Mouse (Mus musculus): ENCODE measurements around the gene Hmces. TPM values are rescaled to one million over a fixed set of nuclear protein-coding genes. Genes with fewer than 3 reads are reported as not detected.
A peak's percentile ranks its signal among the peaks of the same experiment; 100 is the strongest.

Hmces gene
- polyA plus RNA-seq, 1 experiment, result 7.9 TPM

- Histone ChIP-seq H3K27ac (replicated peaks; ENCODE audit: low read depth, low read length) (no peak overlapping the region), H3K4me3 (ENCODE audit: insufficient read depth, low read depth, low read length) (no peak overlapping the region), H3K4me1 (ENCODE audit: control insufficient read depth, insufficient read depth, insufficient read length, low read length) (peaks cover 5% of the 10 kb centered on the region; the same call in 1 of the 2 replicates)
These were observed 27.0 kb upstream of the Hmces start for GRCm38 (mm10) chr6:87886721-87887120.

GRCm38 (mm10) chr6:87887594-87888233 is 26.0 kb upstream of the Hmces start, which contains the start of gene Copg1:
Gene Copg1, plus strand, starts transcription at chr6:87887814.
- Histone ChIP-seq H3K4me1 (ENCODE audit: control insufficient read depth, insufficient read depth, insufficient read length, low read length) (peaks cover 5% of the 10 kb centered on the region; the same call in 1 of the 2 replicates), H3K27ac (replicated peaks; ENCODE audit: low read depth, low read length) (peak within 1 kb of the TSS; percentile 65), H3K4me3 (ENCODE audit: insufficient read depth, low read depth, low read length) (peak within 1 kb of the TSS; percentile 71)

GRCm38 (mm10) chr6:87893931-87894330 is 19.8 kb upstream of the Hmces start:
- no peak overlapping the region for H3K4me3 ChIP-seq (ENCODE audit: insufficient read depth, low read depth, low read length)
- peaks cover 4% of the 10 kb centered on the region; the same call in 1 of the 2 replicates for H3K4me1 ChIP-seq (ENCODE audit: control insufficient read depth, insufficient read depth, insufficient read length, low read length)
- H3K27ac ChIP-seq (replicated peaks; ENCODE audit: low read depth, low read length), result no peak overlapping the region

GRCm38 (mm10) chr6:87898028-87898427 is 15.7 kb upstream of the Hmces start:
- Histone ChIP-seq H3K27ac (replicated peaks; ENCODE audit: low read depth, low read length) (no peak overlapping the region), H3K4me1 (ENCODE audit: control insufficient read depth, insufficient read depth, insufficient read length, low read length) (0 out of 2 replicates have a peak, but pooled peaks cover 3% of the 10 kb centered on the region), H3K4me3 (ENCODE audit: insufficient read depth, low read depth, low read length) (no peak overlapping the region)

DNA sequence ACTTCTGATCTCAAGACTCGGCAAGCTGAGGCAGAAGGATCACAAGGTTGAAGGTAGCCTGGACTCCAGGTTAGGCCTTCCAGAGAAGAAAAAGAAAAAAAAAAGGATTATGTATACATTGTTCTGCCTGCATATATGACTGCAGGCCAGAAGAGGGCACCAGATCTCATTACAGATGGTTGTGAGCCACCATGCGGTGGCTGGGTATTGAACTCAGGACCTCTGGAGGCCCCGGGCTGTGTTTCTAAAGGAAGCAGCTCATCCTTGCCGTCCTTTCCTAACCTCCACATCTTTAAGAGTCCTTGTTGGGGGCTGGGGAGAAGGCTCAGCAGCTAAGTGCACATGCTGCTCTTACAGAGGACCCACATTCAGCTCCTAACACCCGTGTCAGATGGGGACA is 7.1 kb upstream of the Hmces start:
- H3K27ac ChIP-seq (replicated peaks; ENCODE audit: low read depth, low read length), result no peak overlapping the region
- no peaks in the 10 kb centered on the region for H3K4me1 ChIP-seq (ENCODE audit: control insufficient read depth, insufficient read depth, insufficient read length, low read length)
- no peak overlapping the region for H3K4me3 ChIP-seq (ENCODE audit: insufficient read depth, low read depth, low read length)

- Histone ChIP-seq H3K4me3 (ENCODE audit: insufficient read depth, low read depth, low read length) (no peak overlapping the region), H3K27ac (replicated peaks; ENCODE audit: low read depth, low read length) (no peak overlapping the region), H3K4me1 (ENCODE audit: control insufficient read depth, insufficient read depth, insufficient read length, low read length) (no peaks in the 10 kb centered on the region)
These were observed 4.6 kb upstream of the Hmces start for GRCm38 (mm10) chr6:87909181-87909580.

DNA sequence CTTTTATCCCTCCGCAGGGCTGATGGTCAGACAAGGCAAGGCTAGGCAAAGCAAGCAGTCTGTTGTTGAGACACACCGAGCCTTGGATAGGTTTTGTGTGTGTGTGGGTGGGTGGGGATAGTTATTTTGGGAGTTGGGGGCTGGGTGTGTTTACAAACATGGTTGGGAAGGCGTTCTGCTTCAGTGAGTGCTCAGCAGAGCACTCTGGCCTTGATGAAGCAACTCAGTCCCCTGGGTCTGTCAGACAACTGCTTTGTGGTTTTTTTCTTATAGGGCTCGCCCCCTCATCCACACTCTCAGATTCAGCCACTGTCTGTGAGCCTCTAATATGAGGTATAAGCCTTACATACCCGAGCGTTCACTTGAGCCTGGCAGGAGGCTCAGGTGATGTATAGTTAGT is 2.2 kb upstream of the Hmces start:
- peaks cover 2% of the 10 kb centered on the region; the same call in 1 of the 2 replicates for H3K4me1 ChIP-seq (ENCODE audit: control insufficient read depth, insufficient read depth, insufficient read length, low read length)
- no peak overlapping the region for H3K27ac ChIP-seq (replicated peaks; ENCODE audit: low read depth, low read length)
- H3K4me3 ChIP-seq (ENCODE audit: insufficient read depth, low read depth, low read length), result no peak overlapping the region

- Histone ChIP-seq H3K4me3 (ENCODE audit: insufficient read depth, low read depth, low read length) (peak overlapping the region; percentile 100), H3K27ac (replicated peaks; ENCODE audit: low read depth, low read length) (peak overlapping the region; percentile 76), H3K4me1 (ENCODE audit: control insufficient read depth, insufficient read depth, insufficient read length, low read length) (peaks cover 2% of the 10 kb centered on the region; the same call in 1 of the 2 replicates)
These were observed 779 bp downstream of the Hmces start for GRCm38 (mm10) chr6:87914326-87915102.

GRCm38 (mm10) chr6:87915939-87916338 is 2.2 kb downstream of the Hmces start:
- peaks cover 2% of the 10 kb centered on the region; the same call in 1 of the 2 replicates for H3K4me1 ChIP-seq (ENCODE audit: control insufficient read depth, insufficient read depth, insufficient read length, low read length)
- H3K27ac ChIP-seq (replicated peaks; ENCODE audit: low read depth, low read length), result no peak overlapping the region
- no peak overlapping the region for H3K4me3 ChIP-seq (ENCODE audit: insufficient read depth, low read depth, low read length)

- Histone ChIP-seq H3K4me1 (ENCODE audit: control insufficient read depth, insufficient read depth, insufficient read length, low read length) (no peaks in the 10 kb centered on the region), H3K27ac (replicated peaks; ENCODE audit: low read depth, low read length) (no peak overlapping the region), H3K4me3 (ENCODE audit: insufficient read depth, low read depth, low read length) (no peak overlapping the region)
These were observed 7.5 kb downstream of the Hmces start for GRCm38 (mm10) chr6:87921201-87921600.

DNA sequence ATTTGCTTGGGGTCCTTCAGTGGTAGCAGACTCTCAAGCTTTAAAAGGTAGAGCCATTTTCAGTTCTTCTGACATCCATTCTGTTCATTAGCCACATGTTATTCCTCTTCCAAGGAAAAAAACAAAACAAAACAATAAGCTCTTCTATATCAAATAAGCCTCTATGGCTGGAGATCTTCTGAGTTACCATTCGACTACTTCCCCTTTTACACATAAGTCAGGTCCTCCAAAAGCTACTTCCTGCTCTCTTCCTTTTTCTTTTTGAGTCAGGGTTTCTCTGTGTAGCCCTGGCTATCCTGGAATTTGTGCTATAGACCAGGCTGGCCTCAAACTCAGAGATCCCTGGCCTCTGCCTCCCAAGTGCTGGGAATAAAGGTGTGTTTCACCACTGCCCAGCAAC is 9.9 kb downstream of the Hmces start:
- H3K4me3 ChIP-seq (ENCODE audit: insufficient read depth, low read depth, low read length), result no peak overlapping the region
- H3K4me1 ChIP-seq (ENCODE audit: control insufficient read depth, insufficient read depth, insufficient read length, low read length), result no peaks in the 10 kb centered on the region
- no peak overlapping the region for H3K27ac ChIP-seq (replicated peaks; ENCODE audit: low read depth, low read length)

DNA sequence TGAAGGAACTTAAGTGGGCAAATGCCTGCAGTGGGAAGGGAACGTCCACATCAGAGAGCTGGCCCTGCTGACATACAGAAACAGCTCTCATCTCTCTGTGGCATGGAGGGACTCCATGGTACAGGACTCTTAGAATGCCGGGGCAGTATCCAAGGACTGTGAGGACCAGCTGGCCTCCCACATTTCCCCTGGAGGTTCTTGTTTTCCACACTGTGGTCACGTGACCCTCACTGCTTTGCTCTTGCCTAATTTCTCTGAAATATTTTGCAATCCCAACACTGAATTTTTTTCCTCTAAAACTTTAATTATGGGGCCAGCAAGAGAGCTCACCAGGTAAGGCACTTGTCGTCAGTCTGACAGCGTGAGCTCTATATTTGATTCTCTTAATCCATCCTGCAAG is 21.3 kb downstream of the Hmces start:
- H3K27ac ChIP-seq (replicated peaks; ENCODE audit: low read depth, low read length), result no peak overlapping the region
- H3K4me1 ChIP-seq (ENCODE audit: control insufficient read depth, insufficient read depth, insufficient read length, low read length), result no peaks in the 10 kb centered on the region; the same call in 1 of the 2 replicates

DNA sequence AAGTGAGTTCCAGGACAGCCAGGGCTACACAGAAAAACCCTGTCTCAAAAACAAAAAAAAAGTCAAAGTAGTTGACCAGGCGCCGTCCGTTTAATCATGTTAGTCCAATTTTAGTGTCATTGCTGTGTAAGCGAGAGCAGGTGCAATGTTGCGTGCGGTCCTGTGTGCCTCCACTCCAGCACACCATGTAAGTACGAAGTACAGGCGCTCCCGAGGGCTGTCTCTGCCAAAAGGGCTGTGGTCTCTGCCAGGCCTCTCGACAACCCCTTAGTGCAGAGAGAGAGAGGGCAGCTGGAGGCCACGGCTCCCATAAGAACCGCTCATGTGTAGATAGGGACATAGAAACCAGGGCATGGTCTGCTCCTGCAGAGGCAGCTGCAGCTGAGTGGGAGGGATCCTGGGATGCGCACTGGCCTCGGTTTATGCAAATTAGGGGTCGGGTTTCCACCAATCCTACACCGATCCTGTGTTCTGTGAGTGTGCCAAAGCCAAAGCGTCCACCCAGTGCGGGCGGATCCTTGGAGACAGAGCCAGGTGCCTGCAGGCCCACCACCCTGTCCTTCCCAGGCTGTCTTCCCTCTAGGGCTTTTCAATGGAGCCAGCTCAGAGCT is 23.5 kb downstream of the Hmces start:
- no peaks in the 10 kb centered on the region; the same call in 1 of the 2 replicates for H3K4me1 ChIP-seq (ENCODE audit: control insufficient read depth, insufficient read depth, insufficient read length, low read length)
- H3K27ac ChIP-seq (replicated peaks; ENCODE audit: low read depth, low read length), result no peak overlapping the region
- no peak overlapping the region for H3K4me3 ChIP-seq (ENCODE audit: insufficient read depth, low read depth, low read length)

More for the DNA sequence above, 21.3 kb downstream of the Hmces start:
- H3K4me3 ChIP-seq (ENCODE audit: insufficient read depth, low read depth, low read length), result no peak overlapping the region

DNA sequence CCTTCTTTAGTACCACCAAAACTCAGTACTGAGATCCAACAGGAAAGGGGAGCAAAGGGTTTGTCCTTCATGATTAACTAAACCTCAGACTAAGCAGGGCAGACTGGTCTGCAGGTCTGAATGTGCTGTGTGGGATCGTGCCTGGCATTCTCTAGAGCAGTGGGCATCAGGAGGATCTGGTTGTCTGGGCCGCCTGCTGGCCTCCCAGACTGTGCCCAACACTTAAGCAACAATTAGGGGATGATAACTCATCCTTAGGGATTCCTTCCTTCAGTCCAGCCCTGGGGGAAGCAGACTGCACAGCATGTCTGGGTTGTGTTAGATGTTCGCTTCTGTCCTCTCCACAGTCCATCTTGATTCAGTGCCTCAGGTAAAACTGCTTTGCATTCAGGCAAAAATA is 25.2 kb downstream of the Hmces start:
- Histone ChIP-seq H3K4me1 (ENCODE audit: control insufficient read depth, insufficient read depth, insufficient read length, low read length) (no peaks in the 10 kb centered on the region; the same call in 1 of the 2 replicates), H3K27ac (replicated peaks; ENCODE audit: low read depth, low read length) (no peak overlapping the region), H3K4me3 (ENCODE audit: insufficient read depth, low read depth, low read length) (no peak overlapping the region)

DNA sequence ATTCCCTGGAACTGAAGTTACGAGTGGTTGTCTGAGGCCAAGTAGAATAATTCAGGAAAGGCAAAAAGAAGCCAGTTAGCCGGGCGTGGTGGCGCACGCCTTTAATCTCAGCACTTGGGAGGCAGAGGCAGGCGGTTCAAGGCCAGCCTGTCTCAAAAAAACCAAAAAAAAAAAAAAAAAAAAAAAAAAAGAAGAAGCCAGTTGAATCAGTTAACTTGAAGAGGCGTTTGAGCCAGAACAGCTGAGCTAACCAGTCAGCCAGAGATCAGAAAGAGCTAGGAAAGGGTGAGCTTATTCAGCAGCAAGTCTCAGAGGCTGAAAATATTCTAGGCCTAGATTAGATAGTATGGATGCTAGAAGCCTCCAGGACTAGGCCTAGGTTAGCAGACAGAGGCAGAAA is 28.4 kb downstream of the Hmces start:
- H3K27ac ChIP-seq (replicated peaks; ENCODE audit: low read depth, low read length), result no peak overlapping the region
- H3K4me1 ChIP-seq (ENCODE audit: control insufficient read depth, insufficient read depth, insufficient read length, low read length), result no peaks in the 10 kb centered on the region
- no peak overlapping the region for H3K4me3 ChIP-seq (ENCODE audit: insufficient read depth, low read depth, low read length)

All from brown adipose tissue, adult 24 weeks (tissue).